Mouse (Mus musculus) heart, embryonic 12.5 days (tissue): ENCODE results near the gene Elf2. TPM values are rescaled to one million over a fixed set of nuclear protein-coding genes. Genes with fewer than 3 reads are reported as not detected.

Experiments used
- ATAC-seq: fragments of 200-750 bp; cut with Nextera tagmentation; 2 replicates; pipeline ENCODE4 v1.8.0; 2017; ENCODE audit warnings: moderate TSS enrichment, moderate library complexity; ENCODE audit not compliant: insufficient number of reproducible peaks, low FRiP score
- H3K27ac ChIP-seq: fragments of 300-500 bp; sonication (generic); 2 replicates; pipeline ENCODE4 v1.5.1; 2016; ENCODE audit warnings: mild to moderate bottlenecking, moderate library complexity; ENCODE audit not compliant: poor library complexity, severe bottlenecking
- H3K27me3 ChIP-seq: fragments of 300-500 bp; sonication (generic); replicated peaks from 2 replicates; pipeline ENCODE4 v1.6.1; 2016; ENCODE audit warnings: mild to moderate bottlenecking, moderate library complexity
- H3K36me3 ChIP-seq: fragments of 300-500 bp; sonication (generic); 2 replicates; pipeline ENCODE4 v1.6.1; 2016; ENCODE audit warnings: mild to moderate bottlenecking, moderate library complexity
- H3K4me1 ChIP-seq: fragments of 300-500 bp; sonication (generic); replicated peaks from 2 replicates; pipeline ENCODE4 v1.6.1; 2016; ENCODE audit warnings: mild to moderate bottlenecking
- H3K4me2 ChIP-seq: fragments of 300-500 bp; sonication (generic); 2 replicates; pipeline ENCODE4 v1.6.1; 2016; ENCODE audit warnings: mild to moderate bottlenecking, moderate library complexity
- H3K4me3 ChIP-seq: fragments of 300-500 bp; sonication (generic); 2 replicates; pipeline ENCODE4 v1.5.1; 2016; ENCODE audit warnings: mild to moderate bottlenecking
- H3K9ac ChIP-seq: fragments of 300-500 bp; sonication (generic); 2 replicates; pipeline ENCODE4 v1.6.1; 2016; ENCODE audit warnings: mild to moderate bottlenecking, moderate library complexity
- H3K9me3 ChIP-seq: fragments of 300-500 bp; sonication (generic); replicated peaks from 2 replicates; pipeline ENCODE4 v1.6.1; 2016; ENCODE audit warnings: mild to moderate bottlenecking, moderate library complexity
- WGBS: fragments of 180-500 bp; shearing (Covaris S2); methylation state at CpG from one replicate; pipeline ENCODE4 v1.1.7; 2016; 5-methylcytosine and 5-hydroxymethylcytosine counted together
- polyA plus RNA-seq: library from polyadenylated mRNA; unstranded; fragments of >200 nt; fragmentation: Nextera tagmentation; extraction: Ambion mirVana; gene quantifications from 2 replicates; pipeline ENCODE4 v1.2.1, GENCODE M21; 2016

Gene Elf2
- polyA plus RNA-seq, 1 experiment from 2014 or later, result 57.7 TPM

DNA sequence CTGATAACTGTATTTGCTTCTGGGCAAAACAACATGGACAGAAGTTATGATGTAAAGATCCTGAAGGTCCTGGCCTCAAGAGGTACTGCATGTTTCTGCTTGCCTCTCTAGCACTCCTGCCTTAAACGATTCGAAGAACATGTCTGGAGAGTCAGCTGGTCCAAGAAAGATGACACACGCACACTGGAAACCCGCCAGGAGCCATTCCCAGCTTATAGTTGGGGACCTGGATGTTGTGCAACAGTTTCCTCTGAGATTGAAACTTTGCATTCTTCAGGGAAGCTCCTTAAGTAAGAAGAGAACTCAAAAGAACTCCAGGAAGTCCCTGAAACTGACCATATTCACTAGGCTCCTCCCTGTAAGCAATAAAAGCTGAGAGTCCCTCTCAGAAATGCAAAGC lies 2.8 kb upstream of the Elf2 start:
- Histone ChIP-seq H3K27me3 (no peaks in the 10 kb centered on the region), H3K4me2 (no peak overlapping the region), H3K9ac (no peak overlapping the region), H3K9me3 (no peaks in the 10 kb centered on the region; the same call in 1 of the 2 replicates), H3K27ac (no peak overlapping the region), H3K4me1 (peaks cover 7% of the 10 kb centered on the region), H3K4me3 (no peak overlapping the region), H3K36me3 (no peaks in the 10 kb centered on the region)
- no peak for ATAC-seq
- WGBS, result 86% methylated on average over 4 of the region's 4 CpGs

DNA sequence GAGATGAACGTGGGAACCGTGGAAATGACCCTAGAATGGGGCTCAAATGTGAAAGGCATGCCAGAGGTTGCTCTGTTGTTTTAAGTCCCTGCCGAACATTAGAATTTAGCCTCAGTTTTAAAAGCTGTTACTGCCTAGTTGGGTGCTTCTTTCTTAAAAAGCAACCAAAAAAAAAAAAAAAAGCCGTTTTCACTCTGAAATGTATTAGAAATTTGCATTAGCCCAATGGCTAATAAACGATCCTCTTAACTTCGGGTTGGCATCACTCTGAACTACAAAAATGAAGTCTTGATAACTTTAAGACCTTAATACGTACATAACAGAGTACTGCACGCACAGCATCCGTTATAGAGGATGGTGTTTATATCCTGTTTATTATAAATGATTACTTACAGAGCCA lies 1.7 kb upstream of the Elf2 start:
- Histone ChIP-seq H3K9me3 (no peaks in the 10 kb centered on the region; the same call in 1 of the 2 replicates), H3K27me3 (no peaks in the 10 kb centered on the region), H3K4me1 (peaks cover 5% of the 10 kb centered on the region), H3K9ac (peak overlapping the region; percentile 94), H3K4me3 (peak overlapping the region; percentile 91), H3K27ac (peak overlapping the region; percentile 99), H3K4me2 (peak overlapping the region; percentile 82), H3K36me3 (no peaks in the 10 kb centered on the region)
- ATAC-seq, result no peak
- 12% methylated on average over 9 of the region's 9 CpGs for WGBS

DNA sequence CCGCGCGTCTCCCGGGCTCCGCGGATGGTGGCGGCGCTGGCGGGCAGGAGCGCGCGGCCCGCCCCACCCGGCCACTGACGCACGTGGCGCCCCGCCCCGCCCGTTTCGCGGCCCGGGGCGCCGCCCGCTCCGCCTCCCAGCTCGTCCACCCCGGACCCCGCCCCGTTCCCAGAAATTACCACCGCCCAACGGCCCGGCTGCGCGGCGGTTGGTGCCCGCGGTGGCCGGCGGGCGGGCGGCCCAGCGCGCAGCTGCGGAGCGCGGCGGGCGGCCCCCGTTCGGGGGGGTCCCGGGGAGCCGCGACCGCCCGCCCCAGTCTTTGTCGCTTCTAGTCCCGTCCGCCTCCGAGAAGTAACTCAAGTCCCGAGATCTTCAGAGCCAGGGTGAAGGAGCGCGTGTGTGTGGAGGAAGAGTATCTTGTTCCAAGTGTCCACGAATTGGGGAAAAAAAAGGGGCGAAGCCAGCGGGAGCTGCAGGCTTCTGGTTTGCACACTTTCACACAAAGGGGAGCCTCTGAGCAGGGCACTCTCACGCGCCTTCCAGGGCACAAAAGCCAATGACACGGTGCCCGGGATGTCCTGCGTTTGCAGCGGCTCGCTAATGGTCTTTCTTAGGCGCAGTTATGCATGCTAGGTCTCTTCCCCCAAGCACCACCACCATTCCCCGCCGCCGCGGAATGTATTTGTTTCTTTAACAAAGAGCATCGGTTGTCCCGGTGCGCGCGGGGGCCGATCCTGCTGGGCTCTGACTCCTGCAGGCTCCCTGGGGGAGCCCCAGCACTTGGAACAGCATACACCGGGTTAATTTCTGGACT lies 1.0 kb upstream of the Elf2 start:
- Histone ChIP-seq H3K4me1 (peaks cover 5% of the 10 kb centered on the region), H3K4me3 (peak overlapping the region; percentile 91), H3K4me2 (peak overlapping the region; percentile 82), H3K36me3 (no peaks in the 10 kb centered on the region), H3K9me3 (no peaks in the 10 kb centered on the region; the same call in 1 of the 2 replicates), H3K27me3 (no peaks in the 10 kb centered on the region), H3K9ac (peak overlapping the region; percentile 94), H3K27ac (peak overlapping the region; percentile 99)
- ATAC-seq, result peak; percentile 88
- under 1% methylated on average over 83 of the region's 86 CpGs for WGBS

DNA sequence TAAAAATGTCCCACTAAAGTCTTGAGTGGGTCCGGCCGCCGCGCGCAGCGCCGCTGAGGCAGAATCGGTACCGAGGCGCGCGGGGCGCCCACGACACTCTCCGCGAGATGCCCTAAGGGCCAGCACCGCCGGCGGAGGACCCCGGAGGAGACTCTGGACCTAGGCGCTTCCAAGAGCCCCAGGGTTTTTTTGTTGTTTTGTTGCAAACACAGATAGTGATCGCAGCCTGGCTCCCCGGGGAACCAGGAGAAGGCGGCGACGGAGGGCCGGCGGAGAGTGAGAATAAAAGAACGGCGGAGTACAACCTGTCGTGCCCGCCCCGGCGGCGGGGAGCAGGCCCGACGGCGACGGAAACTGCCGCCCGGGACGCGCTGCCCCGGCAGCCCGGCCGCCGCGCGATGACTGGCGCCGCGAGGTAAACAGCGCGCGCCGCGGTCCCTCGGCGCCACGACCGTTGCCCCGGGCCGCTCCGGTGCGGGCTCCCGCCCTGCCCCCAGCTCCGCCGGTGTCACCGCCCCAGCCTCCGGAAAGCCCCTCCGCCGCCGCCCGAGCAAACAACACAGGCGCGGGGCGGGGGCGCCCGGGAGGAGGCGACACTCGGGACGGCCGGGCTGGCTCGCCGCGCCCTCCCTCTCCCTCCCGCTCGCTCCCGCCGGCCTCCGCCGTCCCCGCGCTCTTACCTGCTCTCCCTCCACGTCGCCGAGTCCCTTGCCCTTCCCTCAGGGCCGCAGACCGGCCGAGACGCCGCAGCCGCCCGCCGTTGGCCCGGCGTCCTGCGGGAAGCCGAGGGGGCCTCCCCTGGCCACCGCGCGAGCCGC lies 520 bp downstream of the Elf2 start:
- Histone ChIP-seq H3K4me3 (peak overlapping the region; percentile 91), H3K36me3 (no peaks in the 10 kb centered on the region), H3K9me3 (no peaks in the 10 kb centered on the region; the same call in 1 of the 2 replicates), H3K27me3 (no peaks in the 10 kb centered on the region), H3K9ac (peak overlapping the region; percentile 94), H3K4me2 (peak overlapping the region; percentile 82), H3K4me1 (peaks cover 13% of the 10 kb centered on the region), H3K27ac (peak overlapping the region; percentile 99)
- under 1% methylated on average over 106 of the region's 113 CpGs for WGBS
- peak; percentile 49 for ATAC-seq

DNA sequence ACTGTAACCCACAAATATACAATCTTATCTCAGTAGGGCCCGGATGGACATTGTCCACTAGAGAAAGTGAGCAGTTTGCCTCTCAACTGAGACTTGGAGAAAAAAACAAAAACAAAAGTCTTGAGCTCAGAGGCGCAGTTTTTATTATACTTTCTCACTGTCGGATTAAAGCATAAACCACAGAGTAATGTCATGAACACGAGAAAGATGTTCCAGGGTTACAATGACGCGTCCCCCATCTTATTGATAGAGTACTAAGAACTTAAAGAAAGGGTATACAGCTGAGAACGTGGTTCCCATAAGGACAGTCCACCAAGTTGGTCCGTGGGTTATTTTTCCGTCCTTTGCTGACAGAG lies 1.1 kb downstream of the Elf2 start:
- Histone ChIP-seq H3K27ac (peak overlapping the region; percentile 99), H3K9ac (peak overlapping the region; percentile 94), H3K4me3 (peak overlapping the region; percentile 91), H3K4me1 (peaks cover 18% of the 10 kb centered on the region), H3K36me3 (no peaks in the 10 kb centered on the region), H3K27me3 (no peaks in the 10 kb centered on the region), H3K4me2 (peak overlapping the region; percentile 82), H3K9me3 (no peaks in the 10 kb centered on the region; the same call in 1 of the 2 replicates)
- no peak for ATAC-seq
- WGBS, result 2% methylated on average over 9 of the region's 9 CpGs

DNA sequence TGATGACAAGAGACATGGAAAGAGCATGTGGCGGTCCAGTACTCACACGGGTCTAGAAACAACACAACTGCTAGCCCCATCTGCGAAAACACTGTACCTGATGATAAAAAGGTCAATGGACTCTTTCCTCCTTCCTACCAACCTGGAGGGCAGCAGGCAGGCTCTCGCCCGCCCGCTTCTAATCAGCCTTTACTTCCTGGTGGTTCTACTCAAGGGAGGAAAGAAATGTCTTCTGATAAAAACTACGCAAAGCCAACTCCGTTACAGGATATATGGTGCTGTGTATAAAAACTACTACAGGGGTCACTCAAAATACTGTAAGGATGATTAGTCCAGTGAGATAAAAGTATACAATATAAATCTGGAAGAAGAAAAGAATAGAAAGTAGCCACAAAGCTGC lies 5.1 kb downstream of the Elf2 start:
- H3K27me3 ChIP-seq, result no peaks in the 10 kb centered on the region
- no peak overlapping the region for H3K27ac ChIP-seq
- H3K9ac ChIP-seq, result no peak overlapping the region
- H3K9me3 ChIP-seq, result 0 out of 2 replicates have a peak, but pooled peaks cover 2% of the 10 kb centered on the region
- no peaks in the 10 kb centered on the region for H3K36me3 ChIP-seq
- ATAC-seq, result no peak
- peaks cover 33% of the 10 kb centered on the region for H3K4me1 ChIP-seq
- no peak overlapping the region for H3K4me3 ChIP-seq
- no peak overlapping the region for H3K4me2 ChIP-seq
- WGBS, result 45% methylated on average over 8 of the region's 8 CpGs

DNA sequence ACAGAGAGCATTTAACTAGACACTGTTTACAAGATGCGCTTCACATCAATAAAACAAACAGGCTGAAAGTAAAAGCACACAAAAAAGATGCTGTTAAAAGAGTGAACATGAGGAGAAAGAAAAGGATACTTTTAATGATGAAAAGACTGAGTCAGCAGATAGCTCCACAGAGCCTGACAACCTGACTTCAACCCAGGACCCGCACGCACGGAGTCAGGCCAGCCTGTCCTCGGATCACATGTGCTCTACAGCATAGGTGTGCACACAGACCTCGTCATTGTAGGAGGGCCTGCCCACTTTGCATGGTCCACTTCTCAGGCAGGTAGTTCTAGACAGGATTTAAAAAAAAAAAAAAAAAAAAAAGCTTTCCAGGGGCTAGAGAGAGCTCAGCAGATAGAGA lies 6.5 kb downstream of the Elf2 start:
- no peaks in the 10 kb centered on the region for H3K27me3 ChIP-seq
- no peak overlapping the region for H3K4me3 ChIP-seq
- peak overlapping the region; percentile 67; the same call in 1 of the 2 replicates for H3K27ac ChIP-seq
- H3K36me3 ChIP-seq, result no peaks in the 10 kb centered on the region
- 62% methylated on average over 6 of the region's 6 CpGs for WGBS
- H3K9me3 ChIP-seq, result 0 out of 2 replicates have a peak, but pooled peaks cover 2% of the 10 kb centered on the region
- peak overlapping the region; percentile 60; the same call in 1 of the 2 replicates for H3K4me2 ChIP-seq
- no peak for ATAC-seq
- no peak overlapping the region for H3K9ac ChIP-seq
- H3K4me1 ChIP-seq, result peaks cover 44% of the 10 kb centered on the region

DNA sequence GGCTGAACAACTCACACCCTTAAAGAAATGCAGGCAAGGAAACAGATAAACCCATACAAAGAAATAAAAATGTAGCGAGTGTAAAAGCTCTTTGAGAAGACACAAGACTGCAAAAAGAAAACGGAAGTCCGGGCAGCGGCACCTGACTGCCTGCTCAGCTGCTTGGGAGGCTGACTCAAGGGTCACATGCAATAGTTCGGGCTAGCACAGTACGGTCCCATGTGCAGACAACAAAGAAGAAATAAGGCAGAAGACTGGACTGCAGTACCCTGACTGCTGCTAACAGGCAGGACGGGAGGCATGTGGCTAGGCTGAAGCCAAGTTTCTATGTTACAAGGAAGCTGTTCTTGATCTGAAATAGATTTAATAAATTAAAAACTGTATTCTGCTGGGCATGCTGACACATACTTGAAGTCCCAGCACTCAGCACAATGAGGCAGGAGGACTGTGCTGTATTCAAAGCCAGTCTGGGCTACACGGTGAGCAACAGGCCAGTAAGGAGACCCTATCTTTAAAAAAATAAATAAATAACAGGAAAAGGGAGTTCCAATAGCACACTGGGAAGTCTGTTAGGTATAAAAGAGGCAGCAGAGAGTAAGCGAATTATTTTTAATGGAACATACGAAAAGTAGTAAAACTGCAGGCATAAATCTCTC lies 7.1 kb downstream of the Elf2 start:
- ATAC-seq, result peak; percentile 73; the same call in 1 of the 2 replicates
- Histone ChIP-seq H3K4me1 (peaks cover 42% of the 10 kb centered on the region), H3K9me3 (0 out of 2 replicates have a peak, but pooled peaks cover 2% of the 10 kb centered on the region), H3K27me3 (no peaks in the 10 kb centered on the region), H3K36me3 (no peaks in the 10 kb centered on the region), H3K4me2 (peak overlapping the region; percentile 60), H3K9ac (peak overlapping the region; percentile 50), H3K27ac (peak overlapping the region; percentile 67), H3K4me3 (peak overlapping the region; percentile 13)
- WGBS, result 43% methylated on average over 10 of the region's 10 CpGs

DNA sequence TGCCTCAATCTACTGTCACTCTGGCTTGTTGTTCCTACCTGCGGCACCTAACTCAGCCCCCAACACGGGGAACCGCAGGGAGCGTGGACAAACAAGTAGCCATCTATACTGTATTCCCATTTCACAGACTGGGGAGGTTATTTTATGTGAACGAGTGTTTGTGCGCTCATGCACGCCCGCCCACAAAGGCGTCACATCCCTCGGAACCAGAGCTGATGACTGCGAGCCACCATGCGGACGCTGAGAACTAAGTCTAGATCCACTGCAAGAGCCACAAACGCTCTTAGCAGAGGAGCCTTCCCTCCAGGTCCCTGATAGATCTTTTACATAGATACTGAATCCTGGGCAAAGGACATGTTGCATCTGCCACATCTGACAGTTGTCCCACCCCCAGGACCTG lies 10.4 kb downstream of the Elf2 start:
- Histone ChIP-seq H3K4me1 (peaks cover 37% of the 10 kb centered on the region), H3K27ac (no peak overlapping the region), H3K4me2 (no peak overlapping the region), H3K36me3 (peaks cover 4% of the 10 kb centered on the region; the same call in 1 of the 2 replicates), H3K9ac (no peak overlapping the region), H3K9me3 (peaks cover 7% of the 10 kb centered on the region), H3K27me3 (no peaks in the 10 kb centered on the region), H3K4me3 (no peak overlapping the region)
- 83% methylated on average over 14 of the region's 14 CpGs for WGBS
- no peak for ATAC-seq

DNA sequence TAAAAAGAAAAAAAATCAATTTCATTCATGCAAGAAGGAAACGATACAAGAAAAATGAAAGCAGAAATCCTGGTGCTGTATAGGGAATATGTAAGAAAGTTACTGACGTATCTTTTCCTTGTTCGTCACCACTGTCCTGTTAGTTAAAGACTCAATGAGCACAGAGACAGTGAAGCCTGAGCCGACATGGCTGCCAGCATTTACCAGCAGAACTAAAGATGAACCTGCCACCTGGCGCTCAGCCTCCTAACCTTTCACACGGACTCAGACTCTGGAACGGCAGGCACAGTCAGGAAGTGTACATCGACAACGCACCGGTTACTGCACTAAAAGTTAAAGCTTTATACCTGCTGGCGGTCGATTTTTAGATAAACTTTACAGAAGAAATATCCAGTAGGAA lies 11.9 kb downstream of the Elf2 start:
- ATAC-seq, result no peak

DNA sequence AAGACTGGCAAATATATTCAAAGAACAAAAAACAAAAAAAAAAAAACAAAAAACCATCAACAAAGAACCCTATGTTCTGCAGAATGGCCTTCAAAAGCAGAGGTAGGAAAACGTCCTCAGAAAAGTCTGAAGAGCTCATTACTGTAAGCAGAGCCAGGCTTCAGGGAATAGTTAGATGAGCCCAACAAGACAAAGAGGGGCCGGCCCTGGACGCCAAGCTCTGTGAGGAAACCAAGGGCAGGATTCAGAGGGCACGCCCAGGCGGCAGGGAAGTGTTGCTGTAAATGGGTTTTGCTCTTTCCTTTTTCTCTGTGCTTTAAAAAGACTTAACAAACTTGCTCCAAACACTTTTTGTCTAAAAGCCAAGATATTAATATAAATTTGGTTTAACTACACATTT lies 12.6 kb downstream of the Elf2 start:
- H3K9me3 ChIP-seq, result peaks cover 7% of the 10 kb centered on the region
- no peaks in the 10 kb centered on the region for H3K27me3 ChIP-seq
- H3K27ac ChIP-seq, result no peak overlapping the region
- no peak overlapping the region for H3K4me2 ChIP-seq
- no peak overlapping the region for H3K4me3 ChIP-seq
- no peak overlapping the region for H3K9ac ChIP-seq
- WGBS, result 88% methylated on average over 5 of the region's 5 CpGs
- H3K36me3 ChIP-seq, result peaks cover 19% of the 10 kb centered on the region
- peaks cover 16% of the 10 kb centered on the region for H3K4me1 ChIP-seq
- ATAC-seq, result no peak

More for the DNA sequence above, 11.9 kb downstream of the Elf2 start:
- Histone ChIP-seq H3K4me2 (no peak overlapping the region), H3K27ac (no peak overlapping the region), H3K9me3 (peaks cover 7% of the 10 kb centered on the region), H3K4me1 (peaks cover 23% of the 10 kb centered on the region), H3K4me3 (no peak overlapping the region), H3K9ac (no peak overlapping the region), H3K36me3 (peaks cover 13% of the 10 kb centered on the region), H3K27me3 (no peaks in the 10 kb centered on the region)
- 92% methylated on average over 12 of the region's 12 CpGs for WGBS
